Mouse (Mus musculus): ENCODE results near the gene Lag3. TPM values are rescaled to one million over a fixed set of nuclear protein-coding genes. Genes with fewer than 3 reads are reported as not detected.

Lag3 gene
- 0.82 and 1.6 TPM in 2 replicates for total RNA-seq (2017)

GRCm38 (mm10) chr6:124911533-124912218, at the start of gene Lag3:
Lag3 (minus strand) TSS chr6:124911705.
- ATAC-seq (replicated peaks; ENCODE audit: low read depth, poor library complexity, severe bottlenecking): peak; percentile 45

DNA sequence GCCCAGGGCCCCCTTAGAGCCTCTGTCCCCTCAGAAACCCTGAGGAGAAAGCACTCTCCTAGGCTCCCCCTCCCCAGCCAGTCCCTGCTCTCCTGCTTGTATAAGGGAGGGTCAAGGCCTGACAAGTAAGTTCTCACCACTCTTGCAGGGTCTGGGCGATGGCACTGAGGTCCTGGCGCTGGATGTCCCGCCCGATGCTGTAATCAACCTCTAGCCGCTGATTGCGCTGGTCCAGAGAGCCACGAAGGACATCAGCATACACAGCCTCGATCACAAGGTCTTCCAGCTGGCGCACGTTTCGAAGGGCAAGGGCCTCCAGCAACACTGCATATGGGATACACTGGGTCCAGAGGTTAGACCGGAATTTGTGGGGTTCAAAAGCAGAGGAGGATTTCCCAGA, 49.5 kb upstream of the Lag3 start:
- no peak for ATAC-seq (replicated peaks; ENCODE audit: low read depth, poor library complexity, severe bottlenecking)

DNA sequence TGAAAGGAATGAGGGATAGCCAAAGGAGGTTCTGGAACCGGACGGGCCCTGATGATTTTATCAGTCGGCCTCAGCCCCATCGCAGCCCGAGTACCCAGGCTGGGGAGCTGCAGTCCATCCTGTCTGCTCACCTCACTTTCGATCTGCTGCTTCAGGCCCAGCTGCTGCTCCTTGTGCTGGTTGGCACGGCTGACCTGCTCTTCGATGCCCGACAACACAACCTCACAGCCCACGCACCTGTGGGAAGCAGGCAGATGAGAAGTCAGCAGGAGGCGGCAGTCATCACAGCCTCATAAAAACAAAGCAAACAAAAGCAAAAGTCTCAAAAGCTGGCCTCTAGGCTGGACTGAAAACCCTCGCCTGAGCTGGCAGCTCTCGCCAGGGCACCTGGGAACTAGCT, 48.5 kb upstream of the Lag3 start:
- ATAC-seq (replicated peaks; ENCODE audit: low read depth, poor library complexity, severe bottlenecking): no peak

GRCm38 (mm10) chr6:124958127-124958526, 46.6 kb upstream of the Lag3 start:
- no peak for ATAC-seq (replicated peaks; ENCODE audit: low read depth, poor library complexity, severe bottlenecking)

- no peak for ATAC-seq (replicated peaks; ENCODE audit: low read depth, poor library complexity, severe bottlenecking)
Measured at GRCm38 (mm10) chr6:124955212-124955611, 43.7 kb upstream of the Lag3 start.

DNA sequence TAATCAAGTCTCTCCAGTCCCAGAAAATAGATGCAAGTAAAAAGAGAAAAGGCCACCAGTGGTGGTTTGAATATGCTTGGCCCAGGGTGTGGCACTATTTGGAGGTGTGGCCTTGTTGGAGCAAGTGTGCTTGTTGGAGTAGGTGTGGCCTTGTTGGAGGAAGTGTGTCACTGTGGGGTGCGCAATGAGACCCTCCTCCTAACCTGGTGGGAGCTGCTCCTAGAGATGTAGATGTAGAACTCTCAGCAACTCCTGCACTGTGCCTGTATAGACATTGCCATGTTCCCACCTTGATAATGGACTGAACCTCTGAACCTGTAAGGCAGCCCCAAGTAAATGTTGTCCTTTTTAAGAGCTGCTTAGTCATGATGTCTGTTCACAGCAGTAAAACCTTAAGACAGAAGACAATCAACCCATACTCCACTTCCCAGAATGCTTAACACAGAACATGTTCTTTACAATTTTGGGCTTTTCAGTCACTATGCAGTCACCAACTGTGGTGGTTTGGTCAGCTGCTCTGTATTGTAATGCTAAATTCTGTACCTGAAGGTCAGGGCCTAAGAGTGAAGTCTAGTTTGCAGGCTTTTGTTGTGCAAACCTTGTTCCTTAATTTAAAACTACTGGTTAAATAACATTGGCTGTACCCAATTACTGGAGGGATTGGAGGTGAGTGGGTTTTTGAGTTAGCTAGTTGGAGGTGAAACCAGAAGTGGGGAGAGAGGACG, 42.6 kb upstream of the Lag3 start:
- no peak for ATAC-seq (replicated peaks; ENCODE audit: low read depth, poor library complexity, severe bottlenecking)

- ATAC-seq (replicated peaks; ENCODE audit: low read depth, poor library complexity, severe bottlenecking): no peak
Measured at GRCm38 (mm10) chr6:124943526-124943925, 32.0 kb upstream of the Lag3 start.

GRCm38 (mm10) chr6:124941679-124942078, 30.2 kb upstream of the Lag3 start:
- no peak for ATAC-seq (replicated peaks; ENCODE audit: low read depth, poor library complexity, severe bottlenecking)

- no peak for ATAC-seq (replicated peaks; ENCODE audit: low read depth, poor library complexity, severe bottlenecking)
Measured at GRCm38 (mm10) chr6:124938554-124938953, 27.0 kb upstream of the Lag3 start.

DNA sequence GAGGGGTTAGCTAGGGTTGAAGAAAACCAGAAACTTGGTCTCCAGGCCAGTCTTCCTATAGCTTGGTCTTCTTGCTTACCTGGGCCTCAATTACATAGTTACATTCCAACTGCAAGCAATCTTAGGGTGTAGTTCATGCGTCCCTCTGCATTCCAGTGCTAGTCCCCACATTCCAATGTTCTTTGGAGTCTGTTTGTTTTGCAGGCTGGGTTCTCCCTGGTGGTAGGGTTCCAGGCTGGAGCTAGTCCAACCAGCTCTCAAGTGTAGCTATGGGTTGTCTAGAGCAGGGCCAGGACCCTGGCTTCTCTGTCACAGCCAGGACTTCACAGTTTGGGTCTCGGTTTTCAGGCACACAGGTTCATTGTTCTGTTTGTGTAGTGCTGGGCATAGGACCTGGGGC, 26.0 kb upstream of the Lag3 start:
- ATAC-seq (replicated peaks; ENCODE audit: low read depth, poor library complexity, severe bottlenecking): no peak

DNA sequence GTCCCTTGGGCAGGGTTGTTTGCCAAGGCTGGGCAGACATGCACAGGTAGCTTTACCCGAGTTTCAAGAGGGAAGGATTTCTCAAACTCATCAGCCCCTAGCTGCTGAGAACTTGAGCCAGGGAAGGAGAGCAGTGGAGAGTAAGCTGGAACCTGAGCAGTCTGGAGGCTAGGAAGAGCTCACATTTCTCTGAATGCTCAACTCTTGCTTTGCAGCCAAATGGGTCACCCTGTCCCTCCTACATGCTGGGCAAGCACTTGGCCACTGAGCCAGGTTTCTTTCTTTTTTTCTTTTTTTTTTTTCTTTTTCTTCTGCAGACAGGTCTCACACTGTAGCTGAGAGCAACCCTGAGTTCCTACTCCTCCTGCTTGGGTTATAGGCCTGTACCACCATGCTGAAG, 25.2 kb upstream of the Lag3 start:
- ATAC-seq (replicated peaks; ENCODE audit: low read depth, poor library complexity, severe bottlenecking): no peak

DNA sequence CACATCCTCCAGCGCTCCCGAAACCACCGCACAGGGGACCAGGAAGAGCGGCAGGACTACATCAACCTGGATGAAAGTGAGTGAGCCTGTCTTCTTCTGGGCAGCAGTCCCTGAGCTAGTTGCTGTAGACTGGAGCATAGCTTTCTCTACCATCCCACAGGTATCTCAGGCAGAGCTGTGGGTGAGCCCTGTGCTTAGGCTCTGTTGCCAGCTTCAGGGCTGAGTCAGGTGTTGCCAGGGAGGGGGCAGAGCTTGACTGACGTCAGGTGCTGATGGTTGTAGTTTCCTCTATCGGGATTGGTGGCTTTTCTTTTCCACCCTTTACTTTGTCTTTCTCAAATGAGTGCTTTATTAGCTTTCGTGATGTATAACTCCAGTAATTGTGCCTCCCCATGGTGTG, 23.2 kb upstream of the Lag3 start:
- no peak for ATAC-seq (replicated peaks; ENCODE audit: low read depth, poor library complexity, severe bottlenecking)

- no peak for ATAC-seq (replicated peaks; ENCODE audit: low read depth, poor library complexity, severe bottlenecking)
Measured at GRCm38 (mm10) chr6:124933127-124933526, 21.6 kb upstream of the Lag3 start.

DNA sequence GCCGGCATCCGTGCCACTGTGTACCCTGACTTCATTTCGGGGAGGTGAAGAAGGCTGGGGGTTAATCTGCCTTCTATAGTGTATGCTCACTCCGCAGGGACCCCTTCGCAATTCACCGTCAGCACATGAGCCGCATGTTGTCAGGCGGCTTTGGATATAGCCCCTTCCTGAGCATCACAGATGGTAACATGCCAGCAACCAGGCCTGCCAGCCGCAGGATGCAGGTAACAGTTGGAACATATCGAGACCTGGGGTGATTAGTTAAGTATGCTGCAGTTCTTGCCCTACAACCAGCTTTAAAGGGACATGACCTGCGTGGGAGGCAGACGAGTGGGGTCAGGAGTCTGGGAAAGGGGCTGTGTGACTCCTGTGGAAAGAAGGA, 20.8 kb upstream of the Lag3 start:
- no peak for ATAC-seq (replicated peaks; ENCODE audit: low read depth, poor library complexity, severe bottlenecking)

DNA sequence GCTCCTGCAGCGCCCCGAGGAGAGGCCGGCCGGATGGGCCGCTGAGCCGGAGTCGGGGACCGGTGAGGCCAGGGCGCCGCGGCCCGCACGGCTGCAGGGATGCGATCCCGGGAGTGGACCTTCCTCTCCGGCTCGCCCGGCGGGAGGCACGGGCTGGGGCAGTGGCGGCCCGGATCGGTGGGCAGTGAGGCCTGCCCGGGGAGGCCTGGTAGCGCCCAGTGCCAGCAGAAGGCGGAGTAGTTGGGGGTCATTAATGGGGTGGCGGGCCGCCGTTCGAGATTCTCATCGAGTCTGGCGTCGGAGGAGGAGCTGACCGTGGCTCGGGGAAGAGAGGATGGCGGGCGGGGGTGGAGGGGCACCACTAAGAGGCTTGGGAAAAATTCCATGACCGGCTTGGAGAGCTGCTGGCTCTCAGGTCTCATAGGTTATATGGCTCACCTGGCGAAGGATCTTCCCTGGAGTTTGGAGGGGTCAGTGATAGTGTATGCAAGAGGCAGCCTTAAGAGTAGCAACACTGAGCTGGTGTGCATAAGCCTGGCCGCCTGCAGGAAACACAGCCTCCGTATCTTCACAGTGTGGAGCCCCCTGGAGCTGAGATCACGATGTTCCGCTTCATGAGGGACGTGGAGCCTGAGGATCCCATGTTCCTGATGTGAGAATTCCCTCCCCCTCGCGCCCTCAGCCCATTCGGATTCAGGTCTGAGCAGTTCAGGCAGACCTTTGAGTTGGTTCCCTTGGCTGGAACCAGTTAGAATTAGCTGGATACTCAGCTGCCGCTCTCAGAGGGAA, 20.2 kb upstream of the Lag3 start:
- peak; percentile 39 for ATAC-seq (replicated peaks; ENCODE audit: low read depth, poor library complexity, severe bottlenecking)

DNA sequence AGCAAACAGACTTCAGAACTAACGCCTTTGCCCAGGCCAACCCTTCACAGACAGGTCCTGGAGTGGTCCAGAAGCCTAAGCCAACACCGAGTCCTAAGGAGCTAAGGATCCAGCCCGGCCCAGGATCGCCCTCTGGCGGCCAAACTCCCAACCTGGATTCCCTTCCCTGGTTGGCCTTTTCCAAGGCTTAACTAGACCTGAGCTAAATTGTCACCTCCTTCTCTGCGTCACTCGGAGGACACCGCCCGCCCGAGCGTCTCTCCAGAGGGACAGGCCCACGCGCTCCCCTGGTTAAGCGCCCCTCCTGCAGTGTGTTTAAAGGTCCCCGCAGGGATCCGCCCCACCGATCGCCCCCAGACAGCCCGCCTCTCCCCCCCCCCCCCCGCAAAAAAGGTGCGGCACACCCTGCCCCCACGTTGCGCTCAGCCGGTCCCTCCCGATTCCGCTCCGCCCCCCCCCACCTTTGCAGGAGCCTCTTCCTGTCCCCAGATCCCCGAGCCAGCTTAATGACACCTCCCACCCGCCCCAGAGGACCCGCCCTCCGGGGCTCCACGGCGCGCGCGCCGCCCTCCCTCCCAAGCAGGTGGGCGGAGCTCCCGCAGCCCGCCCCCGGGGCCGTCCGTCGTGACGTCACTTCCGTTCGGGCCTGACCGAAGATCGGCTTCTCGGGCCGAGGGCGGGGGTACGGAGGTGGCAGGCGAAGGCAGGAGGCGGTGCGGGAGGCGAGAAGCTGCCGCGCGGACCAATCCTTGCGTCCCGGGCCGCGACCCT, 19.4 kb upstream of the Lag3 start, which contains the start of gene Mlf2:
Gene Mlf2, plus strand, starts transcription at position 633 of the 771 bp plus-strand sequence.
- ATAC-seq (replicated peaks; ENCODE audit: low read depth, poor library complexity, severe bottlenecking): peak; percentile 91

- ATAC-seq (replicated peaks; ENCODE audit: low read depth, poor library complexity, severe bottlenecking): no peak
Measured at GRCm38 (mm10) chr6:124930231-124930630, 18.7 kb upstream of the Lag3 start.

DNA sequence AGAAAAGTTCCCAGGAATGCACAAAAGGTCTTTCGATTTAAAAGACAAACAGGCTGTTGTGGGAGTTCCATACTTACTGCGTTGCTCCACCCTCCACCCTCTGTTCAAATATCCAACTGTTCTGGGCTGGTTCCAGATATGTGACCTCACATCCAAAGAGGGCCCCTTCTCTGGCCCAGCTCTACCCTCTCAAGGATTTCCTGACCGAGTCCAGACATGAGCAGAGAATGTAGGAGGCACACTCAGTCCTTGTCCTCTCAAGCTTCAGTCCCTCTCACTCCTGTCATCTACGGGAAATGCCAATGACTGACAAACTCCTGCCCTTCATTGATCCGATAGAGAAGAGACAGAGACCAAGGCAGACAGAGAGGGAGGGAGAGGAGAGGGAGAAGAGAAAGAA, 14.4 kb upstream of the Lag3 start:
- no peak for ATAC-seq (replicated peaks; ENCODE audit: low read depth, poor library complexity, severe bottlenecking)

DNA sequence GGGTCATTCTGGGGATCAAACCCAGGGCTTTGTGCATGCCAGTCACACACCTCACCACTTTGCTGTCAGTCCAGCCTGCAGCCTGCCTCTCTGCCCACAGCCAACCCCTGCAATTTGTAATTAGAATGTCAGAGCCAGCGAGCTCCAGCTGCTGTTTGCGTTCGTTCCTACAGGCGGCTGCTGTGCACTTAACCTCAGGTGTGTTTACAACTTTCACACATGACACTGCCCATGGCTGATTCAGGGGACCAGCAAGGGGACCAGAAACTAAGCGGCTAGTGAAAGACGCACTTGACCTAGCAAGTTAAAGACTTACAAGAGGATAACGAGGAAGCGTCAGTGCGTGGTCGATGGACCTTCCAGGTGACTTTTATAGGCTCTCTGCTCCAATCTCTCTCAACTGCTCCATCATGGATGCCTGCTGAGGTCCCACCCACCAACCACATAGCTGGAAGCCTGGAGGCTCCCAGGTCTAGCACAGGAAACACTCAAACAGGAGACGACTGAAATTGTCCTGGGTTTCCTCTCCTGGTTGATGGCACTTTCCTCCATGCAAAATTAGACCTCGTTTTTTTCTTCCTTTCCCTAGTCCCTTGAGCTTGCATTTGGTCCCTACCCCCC, 13.8 kb upstream of the Lag3 start:
- ATAC-seq (replicated peaks; ENCODE audit: low read depth, poor library complexity, severe bottlenecking): no peak

GRCm38 (mm10) chr6:124921539-124921938, 10.0 kb upstream of the Lag3 start:
- peak; percentile 55 for ATAC-seq (replicated peaks; ENCODE audit: low read depth, poor library complexity, severe bottlenecking)
